ENCODE assay signal across 8 mouse cellular contexts in genomic region chr17:26138901-26139381, GRCm38 (mm10). TPM values are rescaled to one million over a fixed set of nuclear protein-coding genes. Genes with fewer than 3 reads are reported as not detected.
DNase-seq lines count a peak whose midpoint lies in the region; ATAC-seq and TF ChIP-seq lines count a peak whose summit lies in the region.

No protein-coding gene starts in this region.

- peaks cover 7% of the 10 kb centered on the region for H3K79me2 ChIP-seq in heart, adult 2 months (replicated peaks; ENCODE audit: control insufficient read depth, insufficient read depth, low read length)

- H3K27ac ChIP-seq in heart, adult 2 months: peak overlapping the region; percentile 83
- peak overlapping the region; percentile 94 for H3K27ac ChIP-seq in forebrain, embryonic 15.5 days (replicated peaks)
- peak overlapping the region; percentile 94 for H3K27ac ChIP-seq in limb, embryonic 11.5 days (replicated peaks; ENCODE audit: low read depth, low read length)
- peak overlapping the region; percentile 89 for H3K27ac ChIP-seq in midbrain, postnatal 0 days (ENCODE audit: low read depth, low read length)

- no peak for DNase-seq in heart, adult 2 months
- no peak for DNase-seq in heart, postnatal 10 days
- peak; percentile 66 for DNase-seq in 3134 (ENCODE audit: extremely low read depth, insufficient read length, low spot score)
- no peak for DNase-seq in Patski (ENCODE audit: low read depth, low spot score)
- DNase-seq in limb, embryonic 11.5 days (ENCODE audit: low spot score): peak; percentile 55
- DNase-seq in midbrain, postnatal 0 days (ENCODE audit: low spot score): peak; percentile 57
- DNase-seq in ovary, postnatal 14 days (ENCODE audit: low spot score): no peak

- H3K36me3 ChIP-seq in heart, adult 2 months (ENCODE audit: control insufficient read depth, insufficient read depth, low read length): peaks cover 3% of the 10 kb centered on the region; the same call in 1 of the 2 replicates
- peaks cover 10% of the 10 kb centered on the region; the same call in 1 of the 2 replicates for H3K36me3 ChIP-seq in forebrain, embryonic 15.5 days
- peaks cover 8% of the 10 kb centered on the region; the same call in 1 of the 2 replicates for H3K36me3 ChIP-seq in limb, embryonic 11.5 days (ENCODE audit: control insufficient read depth, insufficient read depth, low read length)
- H3K36me3 ChIP-seq in midbrain, postnatal 0 days (ENCODE audit: insufficient read depth, low read length): peaks cover 6% of the 10 kb centered on the region

- no peak for TF ChIP-seq EP300 in heart, adult 2 months (IDR thresholded peaks at IDR 0.05; ENCODE audit: insufficient read depth, low read depth, low read length)

- no peak for TF ChIP-seq CTCF in heart, adult 2 months (IDR thresholded peaks at IDR 0.05)
- no peak for TF ChIP-seq CTCF in Patski (IDR thresholded peaks at IDR 0.05)
- no peak for TF ChIP-seq CTCF in midbrain, postnatal 0 days (IDR thresholded peaks at IDR 0.05)

- in situ Hi-C loops in Patski (cut with MboI; ENCODE audit: low pct_unique_long_range_greater_than_20kb): no loop called here

- H3K27me3 ChIP-seq in heart, adult 2 months (ENCODE audit: control insufficient read depth, insufficient read depth, low read length): no peaks in the 10 kb centered on the region
- H3K27me3 ChIP-seq in Patski: no peaks in the 10 kb centered on the region
- H3K27me3 ChIP-seq in forebrain, embryonic 15.5 days: no peaks in the 10 kb centered on the region
- no peaks in the 10 kb centered on the region for H3K27me3 ChIP-seq in limb, embryonic 11.5 days (ENCODE audit: control insufficient read depth, insufficient read depth, low read length)
- H3K27me3 ChIP-seq in midbrain, postnatal 0 days (ENCODE audit: insufficient read depth, low read length): no peaks in the 10 kb centered on the region

- WGBS in heart, adult 2 months: 2% methylated on average over 57 of the region's 58 CpGs
- under 1% methylated on average over 51 of the region's 58 CpGs for WGBS in forebrain, embryonic 15.5 days
- under 1% methylated on average over 47 of the region's 58 CpGs for WGBS in limb, embryonic 11.5 days
- WGBS in midbrain, postnatal 0 days: under 1% methylated on average over 54 of the region's 58 CpGs

- CTCF ChIA-PET in Patski (lab: Charles Lee): no interaction called here

- peak overlapping the region; percentile 51 for H3K4me2 ChIP-seq in forebrain, embryonic 15.5 days (replicated peaks)
- peak overlapping the region; percentile 84 for H3K4me2 ChIP-seq in limb, embryonic 11.5 days (ENCODE audit: low read depth, severe bottlenecking)
- peak overlapping the region; percentile 80 for H3K4me2 ChIP-seq in midbrain, postnatal 0 days (ENCODE audit: low read depth, low read length, poor library complexity, severe bottlenecking)

- no peaks in the 10 kb centered on the region for H3K9me3 ChIP-seq in forebrain, embryonic 15.5 days
- H3K9me3 ChIP-seq in limb, embryonic 11.5 days (ENCODE audit: control insufficient read depth, low read length): no peaks in the 10 kb centered on the region
- H3K9me3 ChIP-seq in midbrain, postnatal 0 days (ENCODE audit: low read length): no peaks in the 10 kb centered on the region

- peak overlapping the region; percentile 95 for H3K9ac ChIP-seq in heart, adult 2 months (ENCODE audit: low read depth, low read length)
- peak overlapping the region; percentile 91 for H3K9ac ChIP-seq in forebrain, embryonic 15.5 days (replicated peaks)
- H3K9ac ChIP-seq in limb, embryonic 11.5 days (ENCODE audit: low read length): peak overlapping the region; percentile 97
- peak overlapping the region; percentile 91 for H3K9ac ChIP-seq in midbrain, postnatal 0 days (replicated peaks; ENCODE audit: low read length, poor library complexity, severe bottlenecking)

- peak overlapping the region; percentile 85 for H3K4me3 ChIP-seq in heart, adult 2 months
- H3K4me3 ChIP-seq in forebrain, embryonic 15.5 days: peak overlapping the region; percentile 82
- H3K4me3 ChIP-seq in limb, embryonic 11.5 days (ENCODE audit: low read depth, low read length): peak overlapping the region; percentile 89
- peak overlapping the region; percentile 88 for H3K4me3 ChIP-seq in midbrain, postnatal 0 days (ENCODE audit: low read depth, low read length)

- intact Hi-C loops in heart, adult 2 months (cut with DNase I): loop anchor here (2.0 to 5.0 kb wide), 2 partner anchors 16 to 103 kb away; partner anchors contain the start of genes Fam234a and Mrpl28
- intact Hi-C loops in heart, postnatal 10 days (cut with DNase I): loop anchor here (2.0 kb wide), 1 partner anchor 104 kb away; no protein-coding TSS in a partner anchor

- H3K4me1 ChIP-seq in heart, adult 2 months (ENCODE audit: control insufficient read depth, insufficient read depth, low read length): peaks cover 4% of the 10 kb centered on the region
- H3K4me1 ChIP-seq in forebrain, embryonic 15.5 days: peaks cover 25% of the 10 kb centered on the region
- peaks cover 12% of the 10 kb centered on the region for H3K4me1 ChIP-seq in limb, embryonic 11.5 days (ENCODE audit: control insufficient read depth, insufficient read depth, low read length)
- H3K4me1 ChIP-seq in midbrain, postnatal 0 days (ENCODE audit: insufficient read depth, low read length): peaks cover 10% of the 10 kb centered on the region; the same call in 1 of the 2 replicates

- TF ChIP-seq POLR2A in heart, adult 2 months (IDR thresholded peaks at IDR 0.05; ENCODE audit: insufficient read depth, low read depth, low read length): no peak

- POLR2A ChIA-PET in Patski (lab: Charles Lee): interaction anchor here (1.3 kb wide), 1 partner anchor 315 kb away, joined by 3 read pairs; no protein-coding TSS in a partner anchor

- ATAC-seq in Patski: peak; percentile 44
- ATAC-seq in forebrain, embryonic 15.5 days (replicated peaks): peak; percentile 69
- peak; percentile 24 for ATAC-seq in limb, embryonic 11.5 days (ENCODE audit: insufficient number of reproducible peaks, low FRiP score, low TSS enrichment, low read depth)
- peak; percentile 72 for ATAC-seq in midbrain, postnatal 0 days (ENCODE audit: low FRiP score)

RNA-seq across cellular contexts. Expression of gene Axin1, which starts 0.5 kb away (rescaled TPM):
- total RNA-seq in heart, adult 2 months (2021): 10 to 100 TPM; 16.5 to 18.2 TPM
- 7.6 and 9.1 TPM in 2 replicates for polyA plus RNA-seq in heart, adult 2 months (2012; rRNA removed)
- total RNA-seq in heart, postnatal 10 days (2021): 10 to 100 TPM; 20.6 to 24.1 TPM
- 71.8 TPM for polyA plus RNA-seq in Patski (2021)
- 11.2 and 17.4 TPM in 2 replicates for polyA plus RNA-seq in forebrain, embryonic 15.5 days (2015; fragmentation: Nextera tagmentation; extraction: Ambion mirVana)
- polyA plus RNA-seq in limb, embryonic 11.5 days (2014; fragmentation: Nextera tagmentation; extraction: Ambion mirVana): 17.1 and 23.7 TPM in 2 replicates
- total RNA-seq in midbrain, postnatal 0 days (2014; rRNA removed): 27.2 and 30.0 TPM in 2 replicates
- 18.5 and 21.0 TPM in 2 replicates for polyA plus RNA-seq in midbrain, postnatal 0 days (2015; fragmentation: Nextera tagmentation; extraction: Ambion mirVana)

RNA-seq across cellular contexts. Expression of gene Mrpl28, which starts 15.6 kb away (rescaled TPM):
- 100 to 1,000 TPM; 131 to 154 TPM for total RNA-seq in heart, adult 2 months (2021)
- polyA plus RNA-seq in heart, adult 2 months (2012; rRNA removed): 131 and 156 TPM in 2 replicates
- total RNA-seq in heart, postnatal 10 days (2021): 100 to 1,000 TPM in 1 of 2 experiments, 10 to 100 TPM in 1; 92.2 to 101 TPM
- 118 TPM for polyA plus RNA-seq in Patski (2021)
- 206 and 217 TPM in 2 replicates for polyA plus RNA-seq in forebrain, embryonic 15.5 days (2015; fragmentation: Nextera tagmentation; extraction: Ambion mirVana)
- polyA plus RNA-seq in limb, embryonic 11.5 days (2014; fragmentation: Nextera tagmentation; extraction: Ambion mirVana): 259 and 283 TPM in 2 replicates
- 95.0 and 117 TPM in 2 replicates for total RNA-seq in midbrain, postnatal 0 days (2014; rRNA removed)
- 165 and 179 TPM in 2 replicates for polyA plus RNA-seq in midbrain, postnatal 0 days (2015; fragmentation: Nextera tagmentation; extraction: Ambion mirVana)

RNA-seq across cellular contexts. Expression of gene Tmem8, which starts 25.8 kb away (rescaled TPM):
- 1 to 10 TPM; 3.8 to 5.3 TPM for total RNA-seq in heart, adult 2 months (2021)
- polyA plus RNA-seq in heart, adult 2 months (2012; rRNA removed): 10.5 and 11.6 TPM in 2 replicates
- total RNA-seq in heart, postnatal 10 days (2021): 1 to 10 TPM; 1.9 to 2.2 TPM
- 22.7 TPM for polyA plus RNA-seq in Patski (2021)
- polyA plus RNA-seq in forebrain, embryonic 15.5 days (2015; fragmentation: Nextera tagmentation; extraction: Ambion mirVana): 2.1 and 2.3 TPM in 2 replicates
- 0.40 and 0.55 TPM in 2 replicates for polyA plus RNA-seq in limb, embryonic 11.5 days (2014; fragmentation: Nextera tagmentation; extraction: Ambion mirVana)
- 9.0 and 9.5 TPM in 2 replicates for total RNA-seq in midbrain, postnatal 0 days (2014; rRNA removed)
- 3.5 TPM in 2 replicates for polyA plus RNA-seq in midbrain, postnatal 0 days (2015; fragmentation: Nextera tagmentation; extraction: Ambion mirVana)

RNA-seq across cellular contexts. Expression of gene Nme4, which starts 43.5 kb away (rescaled TPM):
- total RNA-seq in heart, adult 2 months (2021): 1 to 10 TPM; 3.7 to 4.4 TPM
- polyA plus RNA-seq in heart, adult 2 months (2012; rRNA removed): 13.8 and 21.4 TPM in 2 replicates
- 1 to 10 TPM; 3.6 to 5.2 TPM for total RNA-seq in heart, postnatal 10 days (2021)
- 0.31 TPM for polyA plus RNA-seq in Patski (2021)
- polyA plus RNA-seq in forebrain, embryonic 15.5 days (2015; fragmentation: Nextera tagmentation; extraction: Ambion mirVana): 37.1 and 40.7 TPM in 2 replicates
- 111 and 122 TPM in 2 replicates for polyA plus RNA-seq in limb, embryonic 11.5 days (2014; fragmentation: Nextera tagmentation; extraction: Ambion mirVana)
- total RNA-seq in midbrain, postnatal 0 days (2014; rRNA removed): 6.4 and 7.7 TPM in 2 replicates
- 9.2 and 10.2 TPM in 2 replicates for polyA plus RNA-seq in midbrain, postnatal 0 days (2015; fragmentation: Nextera tagmentation; extraction: Ambion mirVana)

RNA-seq across cellular contexts. Expression of gene Decr2, which starts 48.8 kb away (rescaled TPM):
- 1 to 10 TPM; 9.2 to 9.5 TPM for total RNA-seq in heart, adult 2 months (2021)
- 13.9 and 23.3 TPM in 2 replicates for polyA plus RNA-seq in heart, adult 2 months (2012; rRNA removed)
- 10 to 100 TPM; 14.4 to 16.7 TPM for total RNA-seq in heart, postnatal 10 days (2021)
- 42.4 TPM for polyA plus RNA-seq in Patski (2021)
- polyA plus RNA-seq in forebrain, embryonic 15.5 days (2015; fragmentation: Nextera tagmentation; extraction: Ambion mirVana): 27.7 and 29.1 TPM in 2 replicates
- polyA plus RNA-seq in limb, embryonic 11.5 days (2014; fragmentation: Nextera tagmentation; extraction: Ambion mirVana): 19.0 and 22.3 TPM in 2 replicates
- total RNA-seq in midbrain, postnatal 0 days (2014; rRNA removed): 38.0 and 41.1 TPM in 2 replicates
- 42.3 and 44.4 TPM in 2 replicates for polyA plus RNA-seq in midbrain, postnatal 0 days (2015; fragmentation: Nextera tagmentation; extraction: Ambion mirVana)

Comparison
In these comparisons a context has a peak if more than half of its experiments do, and no peak if none do; other contexts are left out.
1. DNase-seq: peak in 3134 (single experiment), limb, embryonic 11.5 days (single experiment) and midbrain, postnatal 0 days (single experiment); none in heart, adult 2 months (0 of 2), heart, postnatal 10 days (0 of 2), Patski (single experiment) and ovary, postnatal 14 days (single experiment).
2. Peak in every context shown above with its lines, with median percentiles within 50 percentile points of each other: H3K27ac ChIP-seq, H3K4me3 ChIP-seq, H3K9ac ChIP-seq, ATAC-seq and H3K4me2 ChIP-seq.